Mouse (Mus musculus): Measurements from ENCODE around the gene Plekhn1. TPM values are rescaled to one million over a fixed set of nuclear protein-coding genes. Genes with fewer than 3 reads are reported as not detected.

Gene Plekhn1
- polyA plus RNA-seq (2015; fragmentation: Nextera tagmentation; extraction: Ambion mirVana), result 11.7 and 13.8 TPM in 2 replicates

- WGBS, result 0% methylated on average over 34 of the region's 48 CpGs
- H3K4me2 ChIP-seq (ENCODE audit: low read depth, low read length), result peak within 1 kb of the TSS; percentile 78
- no peaks in the 10 kb centered on the region for H3K27me3 ChIP-seq (replicated peaks; ENCODE audit: control insufficient read depth, insufficient read depth, low read length)
- H3K9ac ChIP-seq (ENCODE audit: low read depth, low read length), result peak within 1 kb of the TSS; percentile 85
- H3K4me3 ChIP-seq (ENCODE audit: low read length), result peak within 1 kb of the TSS; percentile 90
- H3K9me3 ChIP-seq (ENCODE audit: control insufficient read depth, low read length), result no peaks in the 10 kb centered on the region
- H3K4me1 ChIP-seq (ENCODE audit: control insufficient read depth, insufficient read depth, low read length), result peaks cover 13% of the 10 kb centered on the region
- ATAC-seq, result peak; percentile 46
- H3K36me3 ChIP-seq (ENCODE audit: control insufficient read depth, insufficient read depth, low read length), result peaks cover 14% of the 10 kb centered on the region
- H3K27ac ChIP-seq (ENCODE audit: low read length), result peak within 1 kb of the TSS; percentile 98
Measured at GRCm38 (mm10) chr4:156234701-156235213, at the start of gene Plekhn1. Gene Plekhn1, minus strand, starts transcription at chr4:156234857.

- no peaks in the 10 kb centered on the region for H3K36me3 ChIP-seq (ENCODE audit: control insufficient read depth, insufficient read depth, low read length)
- H3K4me3 ChIP-seq (ENCODE audit: low read length), result 0 out of 2 replicates have a peak within 1 kb of the TSS, but pooled peaks have one; percentile 5
Measured at GRCm38 (mm10) chr4:156255078-156255839, 20.6 kb upstream of the Plekhn1 start, which contains the start of gene Samd11. Gene Samd11, minus strand, starts transcription at chr4:156255657.

DNA sequence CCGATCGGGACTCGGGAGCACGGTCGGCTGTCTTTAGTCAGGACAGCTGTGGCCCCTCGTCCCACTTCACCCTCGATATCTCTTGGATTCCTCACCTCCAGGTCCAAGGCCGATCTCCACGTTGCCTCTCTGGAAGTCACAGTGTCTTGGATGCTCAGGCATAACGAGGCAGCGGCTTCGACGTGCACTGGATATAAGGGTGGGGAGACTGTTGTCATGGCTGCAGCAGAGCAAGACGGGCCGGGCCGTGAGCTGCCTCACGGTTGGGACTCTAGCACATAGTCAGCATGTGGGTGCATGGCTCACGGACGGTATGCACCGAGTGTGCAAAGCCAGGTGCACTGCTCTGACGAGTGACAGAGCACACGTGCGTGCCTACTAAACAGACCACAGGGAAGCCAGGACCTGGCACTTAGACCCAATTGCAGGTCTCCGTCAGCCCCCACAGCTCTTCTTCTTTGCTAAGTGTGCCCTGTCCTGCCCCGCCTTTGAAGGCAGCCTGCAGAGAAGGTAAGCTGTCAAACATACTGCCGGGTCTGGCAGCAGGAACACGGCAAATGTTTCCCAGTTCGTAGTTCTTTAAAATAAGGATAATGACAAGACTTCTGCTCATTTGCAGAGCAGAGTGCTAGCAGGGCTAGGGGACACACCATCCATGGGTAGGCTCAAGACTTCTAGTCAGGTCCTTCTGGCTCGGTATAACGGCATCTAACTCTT lies 19.9 kb upstream of the Plekhn1 start:
- Histone ChIP-seq H3K9ac (ENCODE audit: low read depth, low read length) (no peak overlapping the region), H3K4me3 (ENCODE audit: low read length) (0 out of 2 replicates have a peak overlapping the region, but pooled peaks have one; percentile 5), H3K4me1 (ENCODE audit: control insufficient read depth, insufficient read depth, low read length) (peaks cover 10% of the 10 kb centered on the region), H3K36me3 (ENCODE audit: control insufficient read depth, insufficient read depth, low read length) (no peaks in the 10 kb centered on the region), H3K4me2 (ENCODE audit: low read depth, low read length) (peak overlapping the region; percentile 15; the same call in 1 of the 2 replicates), H3K27ac (ENCODE audit: low read length) (no peak overlapping the region), H3K27me3 (replicated peaks; ENCODE audit: control insufficient read depth, insufficient read depth, low read length) (peaks cover 26% of the 10 kb centered on the region), H3K9me3 (ENCODE audit: control insufficient read depth, low read length) (no peaks in the 10 kb centered on the region)
- peak; percentile 65 for ATAC-seq
- 3% methylated on average over 30 of the region's 30 CpGs for WGBS

More at GRCm38 (mm10) chr4:156255078-156255839, 20.6 kb upstream of the Plekhn1 start, which contains the start of gene Samd11:
- Histone ChIP-seq H3K4me1 (ENCODE audit: control insufficient read depth, insufficient read depth, low read length) (peaks cover 10% of the 10 kb centered on the region), H3K27ac (ENCODE audit: low read length) (no peak within 1 kb of the TSS), H3K9me3 (ENCODE audit: control insufficient read depth, low read length) (no peaks in the 10 kb centered on the region), H3K4me2 (ENCODE audit: low read depth, low read length) (peak within 1 kb of the TSS; percentile 15; the same call in 1 of the 2 replicates), H3K9ac (ENCODE audit: low read depth, low read length) (no peak within 1 kb of the TSS), H3K27me3 (replicated peaks; ENCODE audit: control insufficient read depth, insufficient read depth, low read length) (peaks cover 26% of the 10 kb centered on the region)
- peak; percentile 55 for ATAC-seq
- WGBS, result 8% methylated on average over 26 of the region's 26 CpGs

DNA sequence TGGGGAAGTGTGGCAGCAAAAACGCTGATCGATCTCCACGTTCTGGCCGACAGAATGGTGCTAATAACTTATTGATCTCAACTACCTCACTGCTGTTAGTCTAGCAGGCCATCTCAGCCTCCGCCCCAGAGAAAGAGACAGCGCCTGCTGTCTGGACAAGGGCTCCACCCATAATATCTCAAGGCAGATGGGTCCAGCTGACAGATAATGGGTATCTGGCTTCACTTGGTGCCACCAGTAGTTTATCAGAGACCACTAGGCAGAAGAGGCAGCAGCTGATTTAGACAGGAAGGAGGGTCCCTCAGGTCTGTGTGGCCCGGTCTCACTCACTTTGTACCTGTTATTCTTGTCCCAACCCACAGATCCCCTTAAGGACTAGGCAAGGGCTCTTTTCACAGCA lies 18.4 kb upstream of the Plekhn1 start:
- Histone ChIP-seq H3K4me3 (ENCODE audit: low read length) (no peak overlapping the region), H3K4me1 (ENCODE audit: control insufficient read depth, insufficient read depth, low read length) (peaks cover 10% of the 10 kb centered on the region), H3K9me3 (ENCODE audit: control insufficient read depth, low read length) (no peaks in the 10 kb centered on the region), H3K27ac (ENCODE audit: low read length) (no peak overlapping the region), H3K9ac (ENCODE audit: low read depth, low read length) (no peak overlapping the region), H3K36me3 (ENCODE audit: control insufficient read depth, insufficient read depth, low read length) (peaks cover 8% of the 10 kb centered on the region; the same call in 1 of the 2 replicates), H3K27me3 (replicated peaks; ENCODE audit: control insufficient read depth, insufficient read depth, low read length) (peaks cover 26% of the 10 kb centered on the region), H3K4me2 (ENCODE audit: low read depth, low read length) (no peak overlapping the region)
- 41% methylated on average over 7 of the region's 7 CpGs for WGBS
- ATAC-seq, result peak; percentile 62

GRCm38 (mm10) chr4:156252619-156253018 lies 18.0 kb upstream of the Plekhn1 start:
- Histone ChIP-seq H3K4me1 (ENCODE audit: control insufficient read depth, insufficient read depth, low read length) (peaks cover 10% of the 10 kb centered on the region), H3K4me3 (ENCODE audit: low read length) (no peak overlapping the region), H3K9ac (ENCODE audit: low read depth, low read length) (no peak overlapping the region), H3K4me2 (ENCODE audit: low read depth, low read length) (no peak overlapping the region), H3K27ac (ENCODE audit: low read length) (no peak overlapping the region), H3K36me3 (ENCODE audit: control insufficient read depth, insufficient read depth, low read length) (peaks cover 10% of the 10 kb centered on the region), H3K9me3 (ENCODE audit: control insufficient read depth, low read length) (no peaks in the 10 kb centered on the region), H3K27me3 (replicated peaks; ENCODE audit: control insufficient read depth, insufficient read depth, low read length) (peaks cover 26% of the 10 kb centered on the region)
- 36% methylated on average over 3 of the region's 3 CpGs for WGBS
- ATAC-seq, result no peak

DNA sequence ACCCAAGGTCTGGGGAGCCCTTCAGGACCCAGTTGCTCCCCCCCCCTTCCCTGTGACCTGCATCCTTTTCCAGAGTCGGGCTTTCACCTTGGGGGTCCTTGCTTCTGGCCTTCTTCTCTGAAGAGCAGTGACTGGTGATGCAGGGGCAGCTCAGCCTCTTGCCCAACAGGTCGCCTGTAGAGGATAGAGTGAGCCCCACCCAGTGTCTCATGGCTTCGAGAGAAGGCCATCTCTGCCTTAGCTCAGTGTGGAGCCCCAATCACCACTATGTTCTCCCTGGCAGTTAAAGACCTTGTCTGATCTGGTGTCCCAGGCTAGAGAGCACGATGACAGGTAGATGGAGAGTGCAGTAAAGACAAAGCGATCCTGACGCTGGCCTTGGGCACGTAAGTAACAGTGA lies 17.5 kb upstream of the Plekhn1 start:
- Histone ChIP-seq H3K36me3 (ENCODE audit: control insufficient read depth, insufficient read depth, low read length) (peaks cover 10% of the 10 kb centered on the region), H3K4me2 (ENCODE audit: low read depth, low read length) (no peak overlapping the region), H3K4me3 (ENCODE audit: low read length) (no peak overlapping the region), H3K9me3 (ENCODE audit: control insufficient read depth, low read length) (no peaks in the 10 kb centered on the region), H3K27me3 (replicated peaks; ENCODE audit: control insufficient read depth, insufficient read depth, low read length) (peaks cover 26% of the 10 kb centered on the region), H3K4me1 (ENCODE audit: control insufficient read depth, insufficient read depth, low read length) (peaks cover 10% of the 10 kb centered on the region), H3K27ac (ENCODE audit: low read length) (no peak overlapping the region), H3K9ac (ENCODE audit: low read depth, low read length) (no peak overlapping the region)
- WGBS, result 32% methylated on average over 7 of the region's 7 CpGs
- no peak for ATAC-seq

DNA sequence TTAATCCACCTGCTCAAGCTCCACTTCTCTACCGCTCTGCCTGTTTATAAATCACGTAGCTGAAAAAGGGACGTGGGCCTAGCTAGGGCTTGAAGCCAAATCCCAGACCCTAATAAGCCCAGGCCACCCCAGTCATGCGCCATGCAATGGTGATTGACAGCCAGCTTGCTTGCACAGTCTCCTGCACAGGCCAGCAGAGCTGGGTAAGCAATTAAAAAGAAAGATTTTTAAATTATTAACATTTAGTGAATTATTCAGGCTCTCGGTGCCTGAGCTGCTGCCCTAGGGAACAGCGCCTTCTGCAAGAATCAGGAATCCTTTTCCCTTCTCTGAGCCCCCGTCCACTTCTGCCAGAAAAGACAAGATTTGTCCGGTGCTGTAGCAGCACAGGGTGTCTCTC lies 16.4 kb upstream of the Plekhn1 start:
- ATAC-seq, result no peak
- Histone ChIP-seq H3K9me3 (ENCODE audit: control insufficient read depth, low read length) (no peaks in the 10 kb centered on the region), H3K27ac (ENCODE audit: low read length) (no peak overlapping the region), H3K4me3 (ENCODE audit: low read length) (no peak overlapping the region), H3K4me2 (ENCODE audit: low read depth, low read length) (no peak overlapping the region), H3K27me3 (replicated peaks; ENCODE audit: control insufficient read depth, insufficient read depth, low read length) (peaks cover 26% of the 10 kb centered on the region), H3K4me1 (ENCODE audit: control insufficient read depth, insufficient read depth, low read length) (peaks cover 10% of the 10 kb centered on the region), H3K36me3 (ENCODE audit: control insufficient read depth, insufficient read depth, low read length) (peaks cover 10% of the 10 kb centered on the region), H3K9ac (ENCODE audit: low read depth, low read length) (no peak overlapping the region)
- 68% methylated on average over 8 of the region's 8 CpGs for WGBS

GRCm38 (mm10) chr4:156249567-156249966 lies 14.9 kb upstream of the Plekhn1 start:
- H3K36me3 ChIP-seq (ENCODE audit: control insufficient read depth, insufficient read depth, low read length), result peaks cover 22% of the 10 kb centered on the region
- H3K27ac ChIP-seq (ENCODE audit: low read length), result no peak overlapping the region
- H3K9ac ChIP-seq (ENCODE audit: low read depth, low read length), result no peak overlapping the region
- H3K4me1 ChIP-seq (ENCODE audit: control insufficient read depth, insufficient read depth, low read length), result peaks cover 4% of the 10 kb centered on the region
- H3K9me3 ChIP-seq (ENCODE audit: control insufficient read depth, low read length), result no peaks in the 10 kb centered on the region
- no peak for ATAC-seq
- WGBS, result 55% methylated on average over 11 of the region's 11 CpGs
- H3K27me3 ChIP-seq (replicated peaks; ENCODE audit: control insufficient read depth, insufficient read depth, low read length), result peaks cover 15% of the 10 kb centered on the region
- no peak overlapping the region for H3K4me3 ChIP-seq (ENCODE audit: low read length)
- H3K4me2 ChIP-seq (ENCODE audit: low read depth, low read length), result no peak overlapping the region
